Mouse (Mus musculus) induced T-regulatory cell, adult 2 months (primary cell): ENCODE results near the gene Gm6367.
"Not testable (repeated sequence)": the region's sequence is repeated elsewhere in the genome, so short reads cannot be mapped to it uniquely, and the experiment has no call there.

ENCODE experiments used
- DNase-seq: peaks from one replicate; pipeline ENCODE4 v3.0.0-alpha.2; 2012; ENCODE audit warnings: low read depth

Gm6367 gene

GRCm38 (mm10) chr5:94988326-94988725, at the start of gene Gm6367:
Gm6367 (plus strand) TSS chr5:94988626.
- not testable (repeated sequence) for DNase-seq
